Mouse (Mus musculus): Measurements from ENCODE around the gene Zranb3. TPM values are rescaled to one million over a fixed set of nuclear protein-coding genes. Genes with fewer than 3 reads are reported as not detected.

The Zranb3 gene
- total and polyA plus RNA-seq, 2 experiments = 0.70 to 4.8 TPM

- no peak overlapping the region for H3K27ac ChIP-seq (replicated peaks; ENCODE audit: insufficient read depth, low read depth, low read length)
- H3K9ac ChIP-seq (ENCODE audit: low read depth, low read length) = no peak overlapping the region
- H3K4me3 ChIP-seq (ENCODE audit: insufficient read depth, low read depth, low read length) = no peak overlapping the region
- 96% methylated on average over 1 of the region's 1 CpGs for WGBS
- DNase-seq (ENCODE audit: extremely low read depth, low read depth, low spot score) = no peak
- H3K27me3 ChIP-seq (ENCODE audit: control insufficient read depth, insufficient read depth, low read length) = no peaks in the 10 kb centered on the region
- no peaks in the 10 kb centered on the region for H3K4me1 ChIP-seq (ENCODE audit: control insufficient read depth, insufficient read depth, low read length)
- no peaks in the 10 kb centered on the region for H3K79me2 ChIP-seq (ENCODE audit: control insufficient read depth, insufficient read depth, low read length)
- TF ChIP-seq POLR2A (IDR thresholded peaks at IDR 0.05; ENCODE audit: extremely low read depth, insufficient read depth, low read length) (no peak), CTCF (IDR thresholded peaks at IDR 0.05; ENCODE audit: low read depth, low read length) (no peak)
- no peaks in the 10 kb centered on the region for H3K36me3 ChIP-seq (ENCODE audit: control insufficient read depth, insufficient read depth, low read length)
Observed at GRCm38 (mm10) chr1:128032123-128032522, 70.7 kb downstream of the Zranb3 start.

GRCm38 (mm10) chr1:128031524-128031923 lies 71.3 kb downstream of the Zranb3 start:
- Histone ChIP-seq H3K9ac (ENCODE audit: low read depth, low read length) (no peak overlapping the region), H3K36me3 (ENCODE audit: control insufficient read depth, insufficient read depth, low read length) (no peaks in the 10 kb centered on the region), H3K4me3 (ENCODE audit: insufficient read depth, low read depth, low read length) (no peak overlapping the region), H3K27me3 (ENCODE audit: control insufficient read depth, insufficient read depth, low read length) (no peaks in the 10 kb centered on the region), H3K27ac (replicated peaks; ENCODE audit: insufficient read depth, low read depth, low read length) (no peak overlapping the region), H3K4me1 (ENCODE audit: control insufficient read depth, insufficient read depth, low read length) (no peaks in the 10 kb centered on the region), H3K79me2 (ENCODE audit: control insufficient read depth, insufficient read depth, low read length) (no peaks in the 10 kb centered on the region)
- TF ChIP-seq POLR2A (IDR thresholded peaks at IDR 0.05; ENCODE audit: extremely low read depth, insufficient read depth, low read length) (no peak), CTCF (IDR thresholded peaks at IDR 0.05; ENCODE audit: low read depth, low read length) (no peak)
- 93% methylated on average over 2 of the region's 2 CpGs for WGBS
- no peak for DNase-seq (ENCODE audit: extremely low read depth, low read depth, low spot score)

- DNase-seq (ENCODE audit: extremely low read depth, low read depth, low spot score) = no peak
- Histone ChIP-seq H3K27ac (replicated peaks; ENCODE audit: insufficient read depth, low read depth, low read length) (no peak overlapping the region), H3K9ac (ENCODE audit: low read depth, low read length) (no peak overlapping the region), H3K79me2 (ENCODE audit: control insufficient read depth, insufficient read depth, low read length) (no peaks in the 10 kb centered on the region), H3K36me3 (ENCODE audit: control insufficient read depth, insufficient read depth, low read length) (no peaks in the 10 kb centered on the region), H3K4me3 (ENCODE audit: insufficient read depth, low read depth, low read length) (no peak overlapping the region), H3K27me3 (ENCODE audit: control insufficient read depth, insufficient read depth, low read length) (no peaks in the 10 kb centered on the region), H3K4me1 (ENCODE audit: control insufficient read depth, insufficient read depth, low read length) (no peaks in the 10 kb centered on the region)
- WGBS = 98% methylated on average over 4 of the region's 4 CpGs
- TF ChIP-seq CTCF (IDR thresholded peaks at IDR 0.05; ENCODE audit: low read depth, low read length) (no peak), POLR2A (IDR thresholded peaks at IDR 0.05; ENCODE audit: extremely low read depth, insufficient read depth, low read length) (no peak)
Observed at GRCm38 (mm10) chr1:128024363-128025114, 78.3 kb downstream of the Zranb3 start.

- WGBS = 72% methylated on average over 2 of the region's 2 CpGs
- no peak for TF ChIP-seq CTCF (IDR thresholded peaks at IDR 0.05; ENCODE audit: low read depth, low read length)
- no peak for TF ChIP-seq POLR2A (IDR thresholded peaks at IDR 0.05; ENCODE audit: extremely low read depth, insufficient read depth, low read length)
- Histone ChIP-seq H3K27ac (replicated peaks; ENCODE audit: insufficient read depth, low read depth, low read length) (no peak overlapping the region), H3K27me3 (ENCODE audit: control insufficient read depth, insufficient read depth, low read length) (no peaks in the 10 kb centered on the region), H3K4me1 (ENCODE audit: control insufficient read depth, insufficient read depth, low read length) (no peaks in the 10 kb centered on the region), H3K36me3 (ENCODE audit: control insufficient read depth, insufficient read depth, low read length) (no peaks in the 10 kb centered on the region), H3K4me3 (ENCODE audit: insufficient read depth, low read depth, low read length) (no peak overlapping the region), H3K79me2 (ENCODE audit: control insufficient read depth, insufficient read depth, low read length) (no peaks in the 10 kb centered on the region), H3K9ac (ENCODE audit: low read depth, low read length) (no peak overlapping the region)
- DNase-seq (ENCODE audit: extremely low read depth, low read depth, low spot score) = no peak
Observed at GRCm38 (mm10) chr1:128020001-128020770, 82.7 kb downstream of the Zranb3 start.

GRCm38 (mm10) chr1:128016035-128016492 lies 86.8 kb downstream of the Zranb3 start:
- no peak overlapping the region for H3K9ac ChIP-seq (ENCODE audit: low read depth, low read length)

More at GRCm38 (mm10) chr1:128016035-128016492, 86.8 kb downstream of the Zranb3 start:
- Histone ChIP-seq H3K27me3 (ENCODE audit: control insufficient read depth, insufficient read depth, low read length) (no peaks in the 10 kb centered on the region), H3K27ac (replicated peaks; ENCODE audit: insufficient read depth, low read depth, low read length) (no peak overlapping the region), H3K79me2 (ENCODE audit: control insufficient read depth, insufficient read depth, low read length) (no peaks in the 10 kb centered on the region), H3K4me1 (ENCODE audit: control insufficient read depth, insufficient read depth, low read length) (peaks cover 2% of the 10 kb centered on the region; the same call in 1 of the 2 replicates), H3K36me3 (ENCODE audit: control insufficient read depth, insufficient read depth, low read length) (no peaks in the 10 kb centered on the region), H3K4me3 (ENCODE audit: insufficient read depth, low read depth, low read length) (no peak overlapping the region)
- DNase-seq (ENCODE audit: extremely low read depth, low read depth, low spot score) = peak; percentile 37
- WGBS = 83% methylated on average over 6 of the region's 6 CpGs
- TF ChIP-seq POLR2A (IDR thresholded peaks at IDR 0.05; ENCODE audit: extremely low read depth, insufficient read depth, low read length) (no peak), CTCF (IDR thresholded peaks at IDR 0.05; ENCODE audit: low read depth, low read length) (no peak)
